In genomic region chr11:12578999-12579576, GRCm38 (mm10) we compare ENCODE assay signal across 8 mouse cellular contexts.
DNase-seq lines count a peak whose midpoint lies in the region; ATAC-seq and TF ChIP-seq lines count a peak whose summit lies in the region.

No protein-coding gene starts in this region.

- no peaks in the 10 kb centered on the region for H3K36me3 ChIP-seq in hindbrain, embryonic 12.5 days

- H3K4me3 ChIP-seq in cortical plate, adult 2 months (ENCODE audit: insufficient read depth, low read length): no peak overlapping the region
- H3K4me3 ChIP-seq in hindbrain, embryonic 12.5 days: no peak overlapping the region
- H3K4me3 ChIP-seq in olfactory bulb, adult 2 months (ENCODE audit: insufficient read depth, low read depth, low read length): peak overlapping the region; percentile 16; the same call in 1 of the 2 replicates

- WGBS in hindbrain, embryonic 12.5 days: 43% methylated on average over 14 of the region's 14 CpGs
- 25% methylated on average over 14 of the region's 14 CpGs for WGBS in olfactory bulb, adult 2 months

- no peak for TF ChIP-seq POLR2A in cortical plate, adult 2 months (IDR thresholded peaks at IDR 0.05; ENCODE audit: extremely low read depth, insufficient read depth, low read length)
- TF ChIP-seq POLR2A in olfactory bulb, adult 2 months (IDR thresholded peaks at IDR 0.05; ENCODE audit: insufficient read depth, low read depth, low read length): no peak

- no peaks in the 10 kb centered on the region for H3K27me3 ChIP-seq in hindbrain, embryonic 12.5 days

- H3K4me2 ChIP-seq in hindbrain, embryonic 12.5 days (replicated peaks): no peak overlapping the region

- intact Hi-C loops in left cerebral cortex, postnatal 4 days (cut with DNase I): no loop called here

- no peaks in the 10 kb centered on the region for H3K4me1 ChIP-seq in cortical plate, adult 2 months (ENCODE audit: control insufficient read depth, insufficient read depth, low read length)
- H3K4me1 ChIP-seq in hindbrain, embryonic 12.5 days: no peaks in the 10 kb centered on the region
- H3K4me1 ChIP-seq in olfactory bulb, adult 2 months (ENCODE audit: control insufficient read depth, insufficient read depth, low read length): no peaks in the 10 kb centered on the region

- peak; percentile 73 for TF ChIP-seq CTCF in cortical plate, adult 2 months (IDR thresholded peaks at IDR 0.05; ENCODE audit: extremely low read depth, insufficient read depth, low read length)
- TF ChIP-seq CTCF in olfactory bulb, adult 2 months (IDR thresholded peaks at IDR 0.05; ENCODE audit: insufficient read depth, low read depth, low read length): peak; percentile 82

- no peak overlapping the region for H3K27ac ChIP-seq in cortical plate, adult 2 months (ENCODE audit: insufficient read depth, low read length)
- no peak overlapping the region for H3K27ac ChIP-seq in hindbrain, embryonic 12.5 days
- no peak overlapping the region for H3K27ac ChIP-seq in olfactory bulb, adult 2 months (ENCODE audit: insufficient read depth, low read depth, low read length)

- no peak overlapping the region for H3K9ac ChIP-seq in hindbrain, embryonic 12.5 days

- ATAC-seq in cerebellum, adult (ENCODE audit: insufficient number of reproducible peaks, low FRiP score, low TSS enrichment): no peak
- ATAC-seq in hindbrain, embryonic 12.5 days (ENCODE audit: low FRiP score): peak; percentile 43; the same call in 1 of the 2 replicates

- no peaks in the 10 kb centered on the region for H3K9me3 ChIP-seq in hindbrain, embryonic 12.5 days (replicated peaks)

- peak; percentile 0 for DNase-seq in cerebellum, adult 11 months
- DNase-seq in 3T3-L1 (ENCODE audit: low read depth, low spot score): peak; percentile 27
- DNase-seq in left cerebral cortex, postnatal 4 days: peak; percentile 62
- DNase-seq in heart, adult 9 months (ENCODE audit: low spot score in 2 of 2): no peak

Comparison
In these comparisons a context has a peak if more than half of its experiments do, and no peak if none do; other contexts are left out.
1. DNase-seq: peak in cerebellum, adult 11 months (single experiment), 3T3-L1 (single experiment) and left cerebral cortex, postnatal 4 days (single experiment); none in heart, adult 9 months (0 of 2).